Comparison of ENCODE assay signal across 19 mouse cellular contexts in the genomic region with DNA sequence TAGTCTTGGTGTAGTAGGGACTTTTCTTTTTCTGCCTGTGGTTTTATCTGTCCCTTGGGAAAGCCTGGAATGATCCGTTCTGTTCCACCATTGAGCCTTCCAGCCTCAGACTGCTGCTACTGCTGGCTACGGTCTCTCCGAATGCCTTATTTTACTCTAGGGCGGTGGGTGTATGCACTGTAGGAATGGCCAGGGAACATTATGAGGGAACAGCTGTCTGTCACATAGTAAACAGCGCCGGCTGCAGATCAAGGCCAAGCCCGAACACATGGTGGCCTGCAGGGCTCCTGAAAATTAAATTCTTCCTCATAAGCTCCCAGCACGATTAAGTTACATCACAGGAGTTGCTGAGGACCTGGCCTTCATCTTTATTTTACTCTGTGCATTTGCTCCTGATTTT. TPM values are rescaled to one million over a fixed set of nuclear protein-coding genes. Genes with fewer than 3 reads are reported as not detected.
DNase-seq lines count a peak whose midpoint lies in the region; ATAC-seq and TF ChIP-seq lines count a peak whose summit lies in the region.
"Had no signal": no experiment of that assay in that cellular context is flagged by ENCODE, and none has a peak within 500 bp of the region (broad histone marks: within the 10 kb centered on the region; RNA-seq: fewer than 3 reads in every experiment).

No protein-coding gene starts in this region.

- 44% methylated on average over 8 of the region's 8 CpGs for WGBS in embryonic facial prominence, embryonic 14.5 days
- 20% methylated on average over 8 of the region's 8 CpGs for WGBS in limb, embryonic 14.5 days

- peak overlapping the region; percentile 11; the same call in 1 of the 2 replicates for H3K27ac ChIP-seq in layer of hippocampus, adult 2 months
- H3K27ac ChIP-seq in embryonic facial prominence, embryonic 14.5 days (replicated peaks; ENCODE audit: low read depth, low read length), result 0 out of 2 replicates have a peak overlapping the region, but pooled peaks have one; percentile 24
- no peak overlapping the region for H3K27ac ChIP-seq in limb, embryonic 14.5 days (replicated peaks; ENCODE audit: low read depth, low read length)
- H3K27ac ChIP-seq: forebrain, embryonic 12.5 days had no signal

- H3K9me3 ChIP-seq in embryonic facial prominence, embryonic 14.5 days (ENCODE audit: control insufficient read depth, low read length), result no peaks in the 10 kb centered on the region
- no peaks in the 10 kb centered on the region for H3K9me3 ChIP-seq in limb, embryonic 14.5 days (ENCODE audit: control insufficient read depth, low read length)
- H3K9me3 ChIP-seq: forebrain, embryonic 12.5 days had no signal

- peak; percentile 77 for ATAC-seq in embryonic facial prominence, embryonic 14.5 days (ENCODE audit: low read depth)
- peak; percentile 91 for ATAC-seq in limb, embryonic 14.5 days (ENCODE audit: low FRiP score, low read depth)

- H3K9ac ChIP-seq in embryonic facial prominence, embryonic 14.5 days (ENCODE audit: low read depth, low read length), result no peak overlapping the region
- no peak overlapping the region for H3K9ac ChIP-seq in limb, embryonic 14.5 days (ENCODE audit: low read depth, low read length, severe bottlenecking)
- H3K9ac ChIP-seq: forebrain, embryonic 12.5 days had no signal

- H3K36me3 ChIP-seq in embryonic facial prominence, embryonic 14.5 days (ENCODE audit: control insufficient read depth, insufficient read depth, low read length), result no peaks in the 10 kb centered on the region
- H3K36me3 ChIP-seq in limb, embryonic 14.5 days (ENCODE audit: control insufficient read depth, insufficient read depth, low read length), result no peaks in the 10 kb centered on the region
- H3K36me3 ChIP-seq: forebrain, embryonic 12.5 days had no signal

- TF ChIP-seq POLR2A in limb, embryonic 14.5 days (IDR thresholded peaks at IDR 0.05; ENCODE audit: borderline replicate concordance, extremely low read depth, insufficient read depth, insufficient read length), result no peak

- peak; percentile 18 to 20 for DNase-seq in cerebellum, postnatal 10 days
- no peak for DNase-seq in cerebellum, postnatal 36 days
- DNase-seq in layer of hippocampus, adult 2 months (ENCODE audit: low spot score in 2 of 2), result no peak
- DNase-seq in layer of hippocampus, postnatal 14 days (ENCODE audit: low spot score in 2 of 2), result no peak
- peak; percentile 72 for DNase-seq in embryonic facial prominence, embryonic 14.5 days (ENCODE audit: low spot score)
- DNase-seq in limb, embryonic 14.5 days (ENCODE audit: low spot score), result peak; percentile 56
- no peak for DNase-seq in frontal cortex, postnatal 14 days (ENCODE audit: low spot score in 2 of 2)
- no peak for DNase-seq in lung, adult 18-20 months
- DNase-seq: adrenal gland, adult 8-10 months; cerebellum, adult 9-10 months; heart, adult 18-20 months; heart, postnatal 4 days; kidney, adult 8-10 months; kidney, postnatal 36 days; liver; lung, postnatal 14 days; thymus, postnatal 14 days had no signal

- no peak for TF ChIP-seq CTCF in layer of hippocampus, adult 2 months (conservative IDR thresholded peaks at IDR 0.05)

- H3K27me3 ChIP-seq in embryonic facial prominence, embryonic 14.5 days (replicated peaks; ENCODE audit: control insufficient read depth, insufficient read depth, low read length), result no peaks in the 10 kb centered on the region
- H3K27me3 ChIP-seq in limb, embryonic 14.5 days (ENCODE audit: control insufficient read depth, insufficient read depth, low read length), result no peaks in the 10 kb centered on the region
- H3K27me3 ChIP-seq: forebrain, embryonic 12.5 days; megakaryocyte, embryonic 14.5 days had no signal

- H3K4me2 ChIP-seq in embryonic facial prominence, embryonic 14.5 days (ENCODE audit: low read depth, low read length), result no peak overlapping the region
- no peak overlapping the region for H3K4me2 ChIP-seq in limb, embryonic 14.5 days (replicated peaks; ENCODE audit: low read depth, low read length, severe bottlenecking)
- H3K4me2 ChIP-seq: forebrain, embryonic 12.5 days had no signal

- H3K4me1 ChIP-seq in embryonic facial prominence, embryonic 14.5 days (ENCODE audit: control insufficient read depth, insufficient read depth, low read length), result peaks cover 8% of the 10 kb centered on the region; the same call in 1 of the 2 replicates
- peaks cover 9% of the 10 kb centered on the region; the same call in 1 of the 2 replicates for H3K4me1 ChIP-seq in limb, embryonic 14.5 days (ENCODE audit: control insufficient read depth, insufficient read depth, low read length)
- H3K4me1 ChIP-seq: forebrain, embryonic 12.5 days; megakaryocyte, embryonic 14.5 days had no signal

- no peak overlapping the region for H3K4me3 ChIP-seq in layer of hippocampus, adult 2 months
- no peak overlapping the region for H3K4me3 ChIP-seq in embryonic facial prominence, embryonic 14.5 days (ENCODE audit: low read depth, low read length)
- H3K4me3 ChIP-seq in limb, embryonic 14.5 days (replicated peaks; ENCODE audit: low read length), result no peak overlapping the region
- H3K4me3 ChIP-seq: forebrain, embryonic 12.5 days; megakaryocyte, embryonic 14.5 days had no signal

RNA-seq across cellular contexts. Expression of a gene that starts 3.5 kb away (rescaled TPM):
- 10 to 100 TPM; 75.1 to 77.8 TPM for total RNA-seq in layer of hippocampus, adult 2 months (2021)
- 10 to 100 TPM; 57.8 to 62.6 TPM for total RNA-seq in layer of hippocampus, postnatal 14 days (2021)
- 14.3 and 16.2 TPM in 2 replicates for polyA plus RNA-seq in embryonic facial prominence, embryonic 14.5 days (2014; fragmentation: Nextera tagmentation; extraction: Ambion mirVana)
- polyA plus RNA-seq in limb, embryonic 14.5 days (2012; rRNA removed), result 15.3 and 19.3 TPM in 2 replicates
- polyA plus RNA-seq in limb, embryonic 14.5 days (2014; fragmentation: Nextera tagmentation; extraction: Ambion mirVana), result 13.8 and 14.2 TPM in 2 replicates

Comparison
In these comparisons a context has a peak if more than half of its experiments do, and no peak if none do; other contexts are left out.
1. DNase-seq: peak in cerebellum, postnatal 10 days (2 of 2), embryonic facial prominence, embryonic 14.5 days (single experiment) and limb, embryonic 14.5 days (single experiment); none in cerebellum, postnatal 36 days (0 of 2), layer of hippocampus, adult 2 months (0 of 2), layer of hippocampus, postnatal 14 days (0 of 2), frontal cortex, postnatal 14 days (0 of 2) and lung, adult 18-20 months (0 of 2).